ENCODE assay signal across 11 mouse cellular contexts in the genomic region with DNA sequence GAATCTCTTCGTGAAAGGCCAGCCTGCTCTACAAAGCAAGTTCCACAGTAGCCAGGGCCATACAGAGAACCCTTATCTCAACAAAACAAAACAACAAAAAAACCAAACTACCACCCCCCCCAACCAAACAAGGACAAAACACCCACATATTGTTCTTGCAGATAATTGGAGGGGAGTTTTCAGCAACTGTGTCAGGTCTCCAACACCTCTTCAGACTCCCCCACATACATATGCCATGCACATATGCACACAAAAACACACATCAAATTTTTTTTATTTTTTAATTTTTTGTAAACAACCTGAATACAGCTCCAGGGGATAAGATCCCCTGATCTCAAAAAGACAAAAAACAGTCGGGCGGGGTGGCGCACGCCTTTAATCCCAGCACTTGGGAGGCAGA. TPM values are rescaled to one million over a fixed set of nuclear protein-coding genes. Genes with fewer than 3 reads are reported as not detected.
A peak's percentile ranks its signal among the peaks of the same experiment; 100 is the strongest.
DNase-seq lines count a peak whose midpoint lies in the region; ATAC-seq and TF ChIP-seq lines count a peak whose summit lies in the region.
"Had no signal": no experiment of that assay in that cellular context is flagged by ENCODE, and none has a peak within 500 bp of the region (broad histone marks: within the 10 kb centered on the region; RNA-seq: fewer than 3 reads in every experiment).

No protein-coding gene starts in this region.

- H3K9me3 ChIP-seq in embryonic facial prominence, embryonic 14.5 days (ENCODE audit: control insufficient read depth, low read length) = no peaks in the 10 kb centered on the region
- no peaks in the 10 kb centered on the region for H3K9me3 ChIP-seq in hindbrain, embryonic 15.5 days
- H3K9me3 ChIP-seq in midbrain, embryonic 16.5 days (replicated peaks; ENCODE audit: control insufficient read depth, low read length, poor library complexity, severe bottlenecking) = no peaks in the 10 kb centered on the region

- no peak for ATAC-seq in embryonic facial prominence, embryonic 14.5 days (ENCODE audit: low read depth)
- no peak for ATAC-seq in hindbrain, embryonic 15.5 days (ENCODE audit: low FRiP score, low read depth)
- no peak for ATAC-seq in midbrain, embryonic 16.5 days

- H3K4me2 ChIP-seq in embryonic facial prominence, embryonic 14.5 days (ENCODE audit: low read depth, low read length) = 0 out of 2 replicates have a peak overlapping the region, but pooled peaks have one; percentile 46
- H3K4me2 ChIP-seq in hindbrain, embryonic 15.5 days = peak overlapping the region; percentile 79
- H3K4me2 ChIP-seq in midbrain, embryonic 16.5 days (ENCODE audit: low read length) = peak overlapping the region; percentile 22

- H3K4me1 ChIP-seq in embryonic facial prominence, embryonic 14.5 days (ENCODE audit: control insufficient read depth, insufficient read depth, low read length) = peaks cover 23% of the 10 kb centered on the region
- peaks cover 40% of the 10 kb centered on the region for H3K4me1 ChIP-seq in hindbrain, embryonic 15.5 days (replicated peaks)
- H3K4me1 ChIP-seq in midbrain, embryonic 16.5 days (ENCODE audit: control insufficient read depth, insufficient read depth, low read length) = peaks cover 37% of the 10 kb centered on the region

- H3K36me3 ChIP-seq in embryonic facial prominence, embryonic 14.5 days (ENCODE audit: control insufficient read depth, insufficient read depth, low read length) = no peaks in the 10 kb centered on the region
- no peaks in the 10 kb centered on the region for H3K36me3 ChIP-seq in hindbrain, embryonic 15.5 days
- no peaks in the 10 kb centered on the region for H3K36me3 ChIP-seq in midbrain, embryonic 16.5 days (ENCODE audit: control insufficient read depth, insufficient read depth, low read length)

- H3K27me3 ChIP-seq in embryonic facial prominence, embryonic 14.5 days (replicated peaks; ENCODE audit: control insufficient read depth, insufficient read depth, low read length) = no peaks in the 10 kb centered on the region
- no peaks in the 10 kb centered on the region for H3K27me3 ChIP-seq in hindbrain, embryonic 15.5 days
- H3K27me3 ChIP-seq in midbrain, embryonic 16.5 days (ENCODE audit: control insufficient read depth, insufficient read depth, low read depth, low read length) = no peaks in the 10 kb centered on the region

- no peak overlapping the region for H3K9ac ChIP-seq in embryonic facial prominence, embryonic 14.5 days (ENCODE audit: low read depth, low read length)
- H3K9ac ChIP-seq in hindbrain, embryonic 15.5 days = no peak overlapping the region
- H3K9ac ChIP-seq in midbrain, embryonic 16.5 days (ENCODE audit: low read depth, low read length) = peak overlapping the region; percentile 40; the same call in 1 of the 2 replicates

- WGBS in embryonic facial prominence, embryonic 14.5 days = 88% methylated on average over 5 of the region's 5 CpGs
- WGBS in hindbrain, embryonic 15.5 days = 90% methylated on average over 5 of the region's 5 CpGs
- 91% methylated on average over 5 of the region's 5 CpGs for WGBS in midbrain, embryonic 16.5 days

- H3K27ac ChIP-seq in layer of hippocampus, adult 2 months = peak overlapping the region; percentile 77
- no peak overlapping the region for H3K27ac ChIP-seq in embryonic facial prominence, embryonic 14.5 days (replicated peaks; ENCODE audit: low read depth, low read length)
- H3K27ac ChIP-seq in hindbrain, embryonic 15.5 days (replicated peaks) = no peak overlapping the region
- no peak overlapping the region for H3K27ac ChIP-seq in midbrain, embryonic 16.5 days (ENCODE audit: low read length)

- H3K4me3 ChIP-seq in layer of hippocampus, adult 2 months = no peak overlapping the region
- H3K4me3 ChIP-seq in embryonic facial prominence, embryonic 14.5 days (ENCODE audit: low read depth, low read length) = no peak overlapping the region
- H3K4me3 ChIP-seq in hindbrain, embryonic 15.5 days = 0 out of 2 replicates have a peak overlapping the region, but pooled peaks have one; percentile 5
- no peak overlapping the region; the same call in 1 of the 2 replicates for H3K4me3 ChIP-seq in midbrain, embryonic 16.5 days (ENCODE audit: low read depth, low read length)

- DNase-seq in layer of hippocampus, adult 2 months (ENCODE audit: low spot score in 2 of 2) = no peak
- no peak for DNase-seq in layer of hippocampus, postnatal 14 days (ENCODE audit: low spot score in 2 of 2)
- DNase-seq in embryonic facial prominence, embryonic 14.5 days (ENCODE audit: low spot score) = no peak
- no peak for DNase-seq in adipocyte (ENCODE audit: low spot score)
- no peak for DNase-seq in lung, postnatal 14 days
- DNase-seq: adrenal gland, adult 8-10 months; gastrocnemius, postnatal 36 days had no signal

- no peak for TF ChIP-seq CTCF in layer of hippocampus, adult 2 months (conservative IDR thresholded peaks at IDR 0.05)

RNA-seq across cellular contexts. Expression of gene Polr2a, which starts 4.2 kb away (rescaled TPM):
- total RNA-seq in layer of hippocampus, adult 2 months (2021) = 10 to 100 TPM; 64.6 to 65.4 TPM
- total RNA-seq in layer of hippocampus, postnatal 14 days (2021) = 10 to 100 TPM; 62.8 to 68.5 TPM
- 39.3 and 39.7 TPM in 2 replicates for polyA plus RNA-seq in embryonic facial prominence, embryonic 14.5 days (2014; fragmentation: Nextera tagmentation; extraction: Ambion mirVana)
- polyA plus RNA-seq in hindbrain, embryonic 15.5 days (2015; fragmentation: Nextera tagmentation; extraction: Ambion mirVana) = 15.6 and 16.6 TPM in 2 replicates
- polyA plus RNA-seq in midbrain, embryonic 16.5 days (2015; fragmentation: Nextera tagmentation; extraction: Ambion mirVana) = 13.0 and 15.5 TPM in 2 replicates

RNA-seq across cellular contexts. Expression of gene Slc35g3, which starts 7.5 kb away (rescaled TPM):
- total RNA-seq in layer of hippocampus, adult 2 months (2021) = not detected
- under 1 TPM in 1 of 2 experiments, not detected in 1; 0.21 TPM for total RNA-seq in layer of hippocampus, postnatal 14 days (2021)
- polyA plus RNA-seq in embryonic facial prominence, embryonic 14.5 days (2014; fragmentation: Nextera tagmentation; extraction: Ambion mirVana) = 0.12 TPM in 1 of 2 replicates, not detected in the other
- 0.51 and 0.66 TPM in 2 replicates for polyA plus RNA-seq in hindbrain, embryonic 15.5 days (2015; fragmentation: Nextera tagmentation; extraction: Ambion mirVana)
- polyA plus RNA-seq in midbrain, embryonic 16.5 days (2015; fragmentation: Nextera tagmentation; extraction: Ambion mirVana) = 0.21 and 0.22 TPM in 2 replicates
- total RNA-seq: adrenal gland, adult 8-10 months; gastrocnemius, postnatal 36 days; liver, adult 2 months; megakaryocyte-erythroid progenitor cell, adult 5-6 weeks had no signal
- polyA plus RNA-seq: liver, adult 2 months had no signal

RNA-seq across cellular contexts. Expression of gene Zbtb4, which starts 11.5 kb away (rescaled TPM):
- total RNA-seq in layer of hippocampus, adult 2 months (2021) = 100 to 1,000 TPM; 122 to 133 TPM
- total RNA-seq in layer of hippocampus, postnatal 14 days (2021) = 10 to 100 TPM; 82.0 to 83.5 TPM
- polyA plus RNA-seq in embryonic facial prominence, embryonic 14.5 days (2014; fragmentation: Nextera tagmentation; extraction: Ambion mirVana) = 3.5 and 3.9 TPM in 2 replicates
- polyA plus RNA-seq in hindbrain, embryonic 15.5 days (2015; fragmentation: Nextera tagmentation; extraction: Ambion mirVana) = 5.2 and 5.3 TPM in 2 replicates
- 4.2 and 5.2 TPM in 2 replicates for polyA plus RNA-seq in midbrain, embryonic 16.5 days (2015; fragmentation: Nextera tagmentation; extraction: Ambion mirVana)

RNA-seq across cellular contexts. Expression of gene Chrnb1, which starts 41.5 kb away (rescaled TPM):
- 1 to 10 TPM; 1.1 to 1.3 TPM for total RNA-seq in layer of hippocampus, adult 2 months (2021)
- 1 to 10 TPM; 1.0 to 1.1 TPM for total RNA-seq in layer of hippocampus, postnatal 14 days (2021)
- 28.4 and 29.4 TPM in 2 replicates for polyA plus RNA-seq in embryonic facial prominence, embryonic 14.5 days (2014; fragmentation: Nextera tagmentation; extraction: Ambion mirVana)
- polyA plus RNA-seq in hindbrain, embryonic 15.5 days (2015; fragmentation: Nextera tagmentation; extraction: Ambion mirVana) = 1.2 and 2.2 TPM in 2 replicates
- polyA plus RNA-seq in midbrain, embryonic 16.5 days (2015; fragmentation: Nextera tagmentation; extraction: Ambion mirVana) = 1.4 and 1.6 TPM in 2 replicates

RNA-seq across cellular contexts. Expression of gene Fgf11, which starts 47.4 kb away (rescaled TPM):
- 10 to 100 TPM; 25.6 to 28.0 TPM for total RNA-seq in layer of hippocampus, adult 2 months (2021)
- total RNA-seq in layer of hippocampus, postnatal 14 days (2021) = 10 to 100 TPM; 22.8 to 23.7 TPM
- 2.3 and 3.3 TPM in 2 replicates for polyA plus RNA-seq in embryonic facial prominence, embryonic 14.5 days (2014; fragmentation: Nextera tagmentation; extraction: Ambion mirVana)
- 5.7 and 7.1 TPM in 2 replicates for polyA plus RNA-seq in hindbrain, embryonic 15.5 days (2015; fragmentation: Nextera tagmentation; extraction: Ambion mirVana)
- polyA plus RNA-seq in midbrain, embryonic 16.5 days (2015; fragmentation: Nextera tagmentation; extraction: Ambion mirVana) = 4.1 and 4.5 TPM in 2 replicates

Comparison
In these comparisons a context has a peak if more than half of its experiments do, and no peak if none do; other contexts are left out.
1. H3K4me2 ChIP-seq: peak in every context shown above with its lines; median percentile 79 in hindbrain, embryonic 15.5 days; 46 in embryonic facial prominence, embryonic 14.5 days; 22 in midbrain, embryonic 16.5 days.